Mouse (Mus musculus): ENCODE measurements at regions not wholly inside any gene's neighbourhood (a gene's known extent, or its start where the extent isn't known, plus 50 kb on each side); places are given as distances from the start of the nearest gene placed in this dataset.
A peak's percentile ranks its signal among the peaks of the same experiment; 100 is the strongest.

DNA sequence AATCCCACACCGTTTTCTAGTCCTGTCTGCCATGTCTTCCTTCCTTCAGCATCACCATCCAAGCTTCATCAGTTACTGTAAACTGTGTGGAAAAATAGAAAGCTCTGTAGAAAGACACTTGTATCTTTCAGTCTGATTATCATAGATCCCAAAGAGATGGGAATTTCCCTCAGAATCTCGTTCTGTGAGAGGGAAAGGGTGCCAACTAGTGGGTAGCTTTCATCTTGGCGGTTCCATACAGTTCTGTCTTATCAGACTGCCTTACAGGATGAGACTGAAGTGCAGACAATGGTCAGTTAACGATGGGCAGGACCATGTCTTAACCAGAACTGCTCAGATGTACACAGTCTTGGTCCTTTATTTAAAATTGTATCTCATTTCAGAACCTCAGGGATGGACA, 243.9 kb downstream of the Gadd45g start:
- no peaks in the 10 kb centered on the region for H3K36me3 ChIP-seq (replicated peaks)

DNA sequence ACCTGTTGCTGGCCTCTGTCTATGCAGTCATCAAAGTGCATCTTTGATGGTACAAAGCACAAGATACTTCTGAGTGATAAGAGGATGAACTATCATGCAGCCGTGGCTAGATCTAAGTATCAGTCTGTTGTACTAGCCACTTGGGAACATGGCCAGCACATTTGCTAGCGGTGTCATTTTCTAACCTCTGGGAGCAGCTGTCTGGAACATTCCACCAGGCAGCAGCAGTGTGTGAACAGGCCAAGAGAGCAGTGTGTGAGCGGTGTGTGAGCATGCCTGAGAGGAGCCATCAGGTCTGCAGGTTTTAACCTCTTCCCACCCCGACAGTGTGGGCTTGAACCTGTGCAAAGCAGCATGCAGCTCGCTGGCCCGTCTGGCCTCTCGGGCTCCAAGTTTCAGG, 248.3 kb downstream of the Gadd45g start:
- Histone ChIP-seq H3K4me2 (no peak overlapping the region), H3K9me3 (no peaks in the 10 kb centered on the region), H3K9ac (no peak overlapping the region), H3K27ac (no peak overlapping the region), H3K27me3 (replicated peaks) (no peaks in the 10 kb centered on the region), H3K4me3 (no peak overlapping the region), H3K36me3 (replicated peaks) (no peaks in the 10 kb centered on the region), H3K4me1 (no peaks in the 10 kb centered on the region)
- 88% methylated on average over 7 of the region's 7 CpGs for WGBS
- ATAC-seq (replicated peaks) = no peak

More for the DNA sequence above, 243.9 kb downstream of the Gadd45g start:
- no peak overlapping the region for H3K4me2 ChIP-seq
- WGBS = 77% methylated on average over 4 of the region's 4 CpGs
- H3K4me3 ChIP-seq = no peak overlapping the region
- H3K4me1 ChIP-seq = no peaks in the 10 kb centered on the region
- no peak for ATAC-seq (replicated peaks)
- H3K27ac ChIP-seq = no peak overlapping the region
- H3K27me3 ChIP-seq (replicated peaks) = no peaks in the 10 kb centered on the region
- no peak overlapping the region for H3K9ac ChIP-seq
- H3K9me3 ChIP-seq = no peaks in the 10 kb centered on the region

DNA sequence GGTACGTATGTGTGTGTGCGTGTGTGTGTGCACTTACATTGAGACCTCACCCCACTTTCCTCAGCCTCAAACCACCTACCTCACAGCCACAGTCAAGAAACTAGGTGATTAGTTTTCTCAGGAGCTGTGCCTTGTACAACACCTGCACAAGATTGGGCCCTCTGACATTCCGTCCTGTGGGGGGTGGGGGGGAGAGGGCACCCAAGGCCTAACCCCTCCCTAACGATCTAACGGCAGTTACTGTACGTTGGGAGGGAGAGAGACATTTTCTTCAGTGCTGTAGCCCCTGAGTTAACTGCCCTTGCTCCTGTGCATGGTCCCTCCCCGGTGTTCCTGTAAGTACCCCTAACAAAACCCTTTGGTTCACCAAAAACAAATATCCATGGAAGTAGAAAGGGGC, 250.0 kb downstream of the Gadd45g start:
- 84% methylated on average over 7 of the region's 7 CpGs for WGBS
- Histone ChIP-seq H3K4me3 (no peak overlapping the region), H3K4me2 (no peak overlapping the region), H3K36me3 (replicated peaks) (no peaks in the 10 kb centered on the region), H3K27me3 (replicated peaks) (no peaks in the 10 kb centered on the region), H3K27ac (no peak overlapping the region), H3K4me1 (no peaks in the 10 kb centered on the region), H3K9ac (no peak overlapping the region), H3K9me3 (no peaks in the 10 kb centered on the region)
- ATAC-seq (replicated peaks) = no peak

DNA sequence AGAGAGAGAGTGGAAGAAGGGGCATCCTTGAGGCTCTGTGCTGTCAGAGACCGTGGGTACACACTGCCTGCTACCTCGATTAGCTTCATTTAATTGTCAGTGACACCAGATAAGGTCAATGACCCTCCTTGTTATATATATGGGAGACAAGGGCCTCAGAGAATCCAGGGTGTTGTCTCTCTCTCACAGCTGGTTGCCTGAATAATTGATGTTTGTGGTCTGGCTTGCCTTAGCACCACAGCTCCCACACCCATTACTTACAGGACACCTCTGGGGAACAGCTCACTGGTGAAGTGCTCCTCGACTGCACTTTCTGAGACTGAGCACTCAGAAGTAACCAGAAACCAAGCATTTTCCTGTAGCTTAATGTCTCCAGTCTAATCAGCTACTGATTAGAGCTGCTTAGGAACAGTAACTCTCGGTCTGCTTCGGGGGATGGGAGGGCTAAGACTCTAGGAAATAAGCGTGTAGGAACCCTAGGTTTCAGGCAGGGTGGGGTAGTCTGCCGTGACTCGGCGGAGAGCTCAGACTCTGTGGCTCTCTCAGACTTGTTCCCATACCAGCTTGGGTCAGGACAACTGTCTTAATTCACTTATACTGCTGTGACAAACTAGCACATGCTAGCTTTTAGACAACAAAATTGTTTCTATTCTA, 259.6 kb downstream of the Gadd45g start:
- Histone ChIP-seq H3K36me3 (replicated peaks) (no peaks in the 10 kb centered on the region), H3K27ac (no peak overlapping the region), H3K27me3 (replicated peaks) (no peaks in the 10 kb centered on the region), H3K9ac (no peak overlapping the region), H3K4me1 (peaks cover 13% of the 10 kb centered on the region), H3K4me2 (no peak overlapping the region), H3K4me3 (no peak overlapping the region), H3K9me3 (no peaks in the 10 kb centered on the region)
- ATAC-seq (replicated peaks) = no peak
- WGBS = 48% methylated on average over 9 of the region's 9 CpGs

DNA sequence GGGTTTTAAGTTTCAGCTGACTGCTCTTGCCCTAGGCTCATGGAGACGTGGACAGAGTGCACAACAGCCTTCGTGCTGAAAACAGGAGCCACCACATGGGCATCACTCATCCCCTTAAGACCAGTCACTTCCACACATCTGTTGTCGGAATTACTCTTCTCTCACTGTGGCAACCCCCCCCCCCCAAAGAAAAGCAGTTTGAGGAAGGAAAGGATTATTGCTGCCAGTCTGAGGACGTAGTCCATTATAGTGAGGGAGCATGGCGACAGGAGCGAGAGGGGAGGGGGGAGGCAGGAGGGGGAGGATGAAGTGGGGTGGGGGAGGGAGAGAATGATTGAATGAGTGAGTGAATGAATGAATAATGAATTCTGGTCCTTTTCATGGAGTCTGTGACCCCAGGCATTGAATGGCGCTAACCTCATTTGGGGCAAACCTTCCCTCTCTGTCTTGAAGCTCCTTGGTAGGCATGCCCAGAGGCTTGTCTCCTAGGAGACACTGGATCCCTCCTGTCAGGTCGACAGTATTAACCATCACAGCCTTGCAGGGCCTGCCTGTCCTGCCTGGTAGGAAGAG, 262.0 kb downstream of the Gadd45g start:
- Histone ChIP-seq H3K9ac (no peak overlapping the region), H3K36me3 (replicated peaks) (no peaks in the 10 kb centered on the region), H3K4me2 (0 out of 2 replicates have a peak overlapping the region, but pooled peaks have one; percentile 13), H3K27me3 (replicated peaks) (no peaks in the 10 kb centered on the region), H3K9me3 (no peaks in the 10 kb centered on the region), H3K4me3 (no peak overlapping the region), H3K27ac (peak overlapping the region; percentile 59), H3K4me1 (peaks cover 14% of the 10 kb centered on the region)
- WGBS = 7% methylated on average over 8 of the region's 8 CpGs
- peak; percentile 85 for ATAC-seq (replicated peaks)

DNA sequence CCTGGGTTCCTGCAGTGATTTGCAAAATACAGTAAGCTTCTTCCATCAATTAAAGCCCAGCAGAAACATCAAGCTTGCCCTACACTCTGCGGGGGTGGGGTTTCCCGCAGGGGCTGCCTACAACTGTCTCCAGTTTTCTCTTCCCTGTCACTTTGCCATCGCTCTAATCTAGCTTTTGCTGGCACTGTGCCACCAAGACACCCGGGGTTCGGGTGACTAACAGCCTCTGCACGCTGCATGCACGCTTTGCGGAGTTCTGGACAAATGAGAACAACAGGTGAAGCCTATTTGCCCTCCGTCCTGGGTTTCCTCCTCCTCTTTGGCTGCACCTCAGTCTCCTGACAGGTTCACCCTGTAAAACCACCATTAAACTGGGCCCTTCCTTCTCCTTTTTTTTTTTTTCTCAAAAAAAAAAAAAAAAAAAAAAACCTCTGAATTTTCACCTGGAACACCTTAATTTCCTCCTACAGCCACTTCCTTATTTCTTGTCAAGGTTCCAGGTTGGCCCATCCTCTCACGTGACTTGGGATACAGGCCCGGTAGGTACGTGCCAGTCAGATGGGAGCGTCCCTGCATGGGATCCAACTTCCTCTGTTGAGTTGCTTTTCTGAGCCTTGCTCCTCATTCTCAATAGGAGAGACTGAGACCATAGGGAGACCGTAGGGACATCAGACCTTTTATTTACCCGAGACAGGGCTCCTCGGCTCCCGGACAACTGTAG, 262.7 kb downstream of the Gadd45g start:
- H3K4me1 ChIP-seq = peaks cover 17% of the 10 kb centered on the region
- no peak overlapping the region for H3K4me2 ChIP-seq
- H3K27me3 ChIP-seq (replicated peaks) = no peaks in the 10 kb centered on the region
- H3K4me3 ChIP-seq = no peak overlapping the region
- peak overlapping the region; percentile 59 for H3K27ac ChIP-seq
- peak; percentile 69 for ATAC-seq (replicated peaks)
- no peaks in the 10 kb centered on the region for H3K9me3 ChIP-seq
- no peak overlapping the region for H3K9ac ChIP-seq
- H3K36me3 ChIP-seq (replicated peaks) = no peaks in the 10 kb centered on the region
- WGBS = 53% methylated on average over 17 of the region's 17 CpGs

- 79% methylated on average over 9 of the region's 9 CpGs for WGBS
- Histone ChIP-seq H3K4me1 (peaks cover 17% of the 10 kb centered on the region), H3K27ac (no peak overlapping the region), H3K9me3 (no peaks in the 10 kb centered on the region), H3K9ac (no peak overlapping the region), H3K27me3 (replicated peaks) (no peaks in the 10 kb centered on the region), H3K4me3 (no peak overlapping the region), H3K4me2 (no peak overlapping the region), H3K36me3 (replicated peaks) (no peaks in the 10 kb centered on the region)
- ATAC-seq (replicated peaks) = no peak
Observed at GRCm38 (mm10) chr13:52110750-52111149, 264.3 kb downstream of the Gadd45g start.

- no peak overlapping the region for H3K4me2 ChIP-seq
- no peak overlapping the region for H3K27ac ChIP-seq
- no peaks in the 10 kb centered on the region for H3K36me3 ChIP-seq (replicated peaks)
- no peak overlapping the region for H3K9ac ChIP-seq
- no peak overlapping the region for H3K4me3 ChIP-seq
- H3K9me3 ChIP-seq = no peaks in the 10 kb centered on the region
- peak; percentile 34 for ATAC-seq (replicated peaks)
- WGBS = 28% methylated on average over 8 of the region's 8 CpGs
- H3K27me3 ChIP-seq (replicated peaks) = no peaks in the 10 kb centered on the region
- H3K4me1 ChIP-seq = peaks cover 11% of the 10 kb centered on the region
Observed at GRCm38 (mm10) chr13:52113549-52113948, 267.1 kb downstream of the Gadd45g start.

GRCm38 (mm10) chr13:52114431-52114830, 268.0 kb downstream of the Gadd45g start:
- no peak overlapping the region for H3K27ac ChIP-seq
- no peaks in the 10 kb centered on the region for H3K9me3 ChIP-seq
- ATAC-seq (replicated peaks) = no peak
- WGBS = 91% methylated on average over 7 of the region's 7 CpGs
- no peaks in the 10 kb centered on the region for H3K27me3 ChIP-seq (replicated peaks)
- H3K36me3 ChIP-seq (replicated peaks) = no peaks in the 10 kb centered on the region
- H3K4me1 ChIP-seq = peaks cover 4% of the 10 kb centered on the region; the same call in 1 of the 2 replicates
- no peak overlapping the region for H3K4me2 ChIP-seq
- H3K4me3 ChIP-seq = no peak overlapping the region
- no peak overlapping the region for H3K9ac ChIP-seq

- Histone ChIP-seq H3K27me3 (replicated peaks) (no peaks in the 10 kb centered on the region), H3K4me2 (no peak overlapping the region), H3K4me3 (no peak overlapping the region), H3K9me3 (no peaks in the 10 kb centered on the region), H3K4me1 (peaks cover 4% of the 10 kb centered on the region; the same call in 1 of the 2 replicates), H3K27ac (no peak overlapping the region), H3K9ac (no peak overlapping the region), H3K36me3 (replicated peaks) (no peaks in the 10 kb centered on the region)
- WGBS = 83% methylated on average over 6 of the region's 6 CpGs
- no peak for ATAC-seq (replicated peaks)
Observed at GRCm38 (mm10) chr13:52114962-52115361, 268.5 kb downstream of the Gadd45g start.

DNA sequence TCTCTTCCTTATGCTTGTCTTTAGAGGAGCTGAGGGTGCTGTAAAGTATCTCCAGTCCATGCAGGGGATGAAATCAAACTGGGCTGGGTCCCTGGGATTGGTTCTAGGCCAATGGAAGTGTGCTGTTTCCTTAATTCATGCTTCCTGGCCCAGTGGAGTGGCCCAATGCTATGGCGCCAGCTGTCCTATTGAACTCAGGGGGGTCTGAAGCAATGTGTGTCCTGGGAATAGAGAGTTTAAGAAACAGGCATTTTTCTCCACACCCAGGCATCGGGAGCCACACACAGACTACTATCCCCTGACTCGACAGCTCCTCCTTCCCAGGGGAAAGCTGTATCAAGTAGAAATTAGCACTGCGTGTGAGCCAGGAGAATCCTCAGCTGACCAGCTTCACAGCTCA, 269.8 kb downstream of the Gadd45g start:
- no peaks in the 10 kb centered on the region for H3K27me3 ChIP-seq (replicated peaks)
- H3K27ac ChIP-seq = no peak overlapping the region
- no peak overlapping the region for H3K4me3 ChIP-seq
- 62% methylated on average over 4 of the region's 4 CpGs for WGBS
- no peaks in the 10 kb centered on the region for H3K9me3 ChIP-seq
- ATAC-seq (replicated peaks) = no peak
- H3K4me2 ChIP-seq = no peak overlapping the region
- H3K36me3 ChIP-seq (replicated peaks) = no peaks in the 10 kb centered on the region
- H3K4me1 ChIP-seq = peaks cover 4% of the 10 kb centered on the region; the same call in 1 of the 2 replicates
- no peak overlapping the region for H3K9ac ChIP-seq

DNA sequence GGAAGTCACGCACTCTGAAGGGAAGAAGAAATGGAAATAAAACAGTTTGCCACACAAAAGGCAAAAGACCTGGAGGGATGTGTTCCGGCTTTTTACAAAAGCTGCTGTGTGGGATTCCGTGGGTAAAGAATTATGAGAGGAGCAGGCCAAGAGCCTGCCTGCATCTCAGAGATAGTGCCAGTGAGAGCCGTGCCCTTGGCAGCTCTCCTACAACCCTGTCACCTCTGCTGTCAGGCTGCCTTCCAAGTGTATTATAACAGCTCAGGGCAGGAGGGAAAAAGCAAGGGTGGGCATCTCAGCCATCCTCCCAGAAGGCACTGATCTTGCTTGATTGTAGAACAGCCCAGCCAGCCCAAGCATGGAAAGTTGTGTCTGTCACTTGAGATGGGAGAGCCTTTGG, 270.3 kb downstream of the Gadd45g start:
- ATAC-seq (replicated peaks) = no peak
- Histone ChIP-seq H3K27me3 (replicated peaks) (no peaks in the 10 kb centered on the region), H3K4me2 (no peak overlapping the region), H3K36me3 (replicated peaks) (no peaks in the 10 kb centered on the region), H3K9me3 (no peaks in the 10 kb centered on the region), H3K4me1 (peaks cover 4% of the 10 kb centered on the region; the same call in 1 of the 2 replicates), H3K4me3 (no peak overlapping the region), H3K27ac (no peak overlapping the region), H3K9ac (no peak overlapping the region)
- WGBS = 71% methylated on average over 4 of the region's 4 CpGs

All from midbrain, embryonic 15.5 days (tissue).